Mouse (Mus musculus): ENCODE measurements around the gene Prkce.

Prkce gene

DNA sequence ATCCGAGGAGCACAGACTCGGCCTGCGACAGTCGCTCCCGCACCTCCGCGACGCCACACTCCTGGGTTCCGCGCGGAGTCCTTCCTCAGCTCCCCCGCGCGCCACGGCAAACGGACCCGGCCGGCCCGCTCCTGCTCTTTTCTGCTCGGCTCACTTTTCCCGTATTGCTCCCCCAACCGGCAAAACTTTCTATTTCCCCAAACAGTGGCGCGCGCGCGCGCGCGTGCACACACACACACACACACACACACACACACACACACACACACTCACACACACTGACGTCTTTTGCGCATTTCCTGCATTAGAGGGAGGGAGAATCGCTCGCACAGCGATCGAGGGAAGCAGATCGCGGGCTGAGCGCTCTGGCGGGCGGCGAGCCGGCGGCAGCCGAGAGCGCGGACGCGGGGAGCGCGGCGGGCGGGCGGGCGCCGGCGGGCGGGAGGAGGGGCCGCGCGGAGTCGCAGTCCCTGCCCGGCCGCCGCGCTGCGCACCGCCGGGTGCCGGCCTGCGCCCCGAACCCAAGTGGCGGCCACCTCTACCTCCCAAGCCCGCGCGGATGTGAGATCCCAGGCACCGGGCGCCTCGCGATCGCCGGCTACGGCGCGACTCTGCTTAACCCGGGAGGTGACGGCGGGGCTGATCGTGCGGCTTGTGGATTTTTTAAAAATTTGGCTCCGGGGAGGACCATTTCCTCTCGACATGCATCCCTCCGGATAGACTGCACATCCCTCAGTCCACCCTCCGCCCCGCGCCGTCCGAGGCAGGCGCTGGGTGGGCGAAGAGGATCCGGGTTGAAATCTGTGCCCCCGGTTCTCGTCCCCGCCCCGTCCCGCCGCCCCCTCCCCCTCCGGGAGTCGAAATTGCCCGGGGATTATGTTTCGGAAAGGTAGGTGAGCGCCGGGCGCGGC, at the start of gene Prkce:
TSS of gene Prkce (plus strand) at position 466 of the 911 bp plus-strand sequence.
- DNase-seq (ENCODE audit: low spot score): peak; percentile 74

DNA sequence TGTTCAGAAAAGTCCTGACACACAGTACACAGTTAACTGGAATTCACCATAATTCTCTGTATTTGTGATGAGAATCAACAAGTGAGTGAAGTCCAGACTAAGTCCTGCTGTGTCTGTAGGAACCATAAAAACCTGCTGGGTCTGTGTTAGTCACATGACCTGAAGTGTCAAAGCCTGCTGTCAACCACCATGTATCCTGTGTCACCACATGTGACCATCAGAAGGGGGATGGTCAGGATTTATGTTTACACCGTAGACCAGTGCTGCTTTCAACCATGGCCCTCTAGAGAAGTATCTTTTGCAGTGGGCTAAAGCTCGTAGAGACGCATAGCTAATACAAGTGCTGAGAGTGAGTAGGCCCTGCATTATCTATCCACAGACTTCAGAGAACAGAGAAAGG, 44.4 kb upstream of the Prkce start:
- no peak for DNase-seq (ENCODE audit: low spot score)

DNA sequence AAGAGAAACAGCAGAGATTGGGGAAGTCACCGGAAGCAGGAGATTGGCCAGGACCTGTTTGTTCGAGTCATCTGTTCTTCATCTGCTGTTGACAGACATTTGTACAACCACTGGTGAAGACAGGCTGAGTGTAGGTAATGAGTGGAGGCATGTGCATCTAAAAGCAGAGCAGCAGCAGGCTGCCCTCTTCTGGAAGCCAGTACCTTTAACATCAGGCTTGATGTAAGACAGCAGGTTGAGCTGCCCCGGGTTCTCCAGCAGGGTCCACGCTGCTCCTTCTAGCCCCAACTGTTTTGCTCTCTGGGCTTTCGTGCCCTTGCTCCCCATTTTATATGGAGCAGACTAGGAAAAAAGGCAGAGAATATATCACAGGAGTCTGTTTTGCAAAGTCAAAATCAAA, 41.7 kb upstream of the Prkce start:
- DNase-seq (ENCODE audit: low spot score): no peak

DNA sequence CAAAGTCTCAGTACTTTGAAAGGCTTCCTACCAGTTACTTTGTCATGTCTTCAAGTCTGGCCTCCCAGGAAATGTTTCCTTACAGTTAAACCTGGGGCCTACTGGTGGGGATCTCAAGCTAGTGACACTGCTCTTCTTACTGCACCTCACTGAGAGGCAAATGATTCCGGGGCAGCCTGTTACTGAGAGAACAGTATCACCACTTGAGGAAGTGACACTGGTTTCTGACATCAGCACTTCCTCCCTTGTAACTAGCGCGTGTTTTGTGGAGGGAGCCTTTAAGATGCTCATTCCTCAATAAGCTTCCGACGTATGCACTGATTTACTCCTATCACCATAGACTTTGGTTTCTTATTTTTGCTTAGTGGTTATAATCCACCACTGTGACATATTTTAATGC, 39.4 kb upstream of the Prkce start:
- DNase-seq (ENCODE audit: low spot score): no peak

DNA sequence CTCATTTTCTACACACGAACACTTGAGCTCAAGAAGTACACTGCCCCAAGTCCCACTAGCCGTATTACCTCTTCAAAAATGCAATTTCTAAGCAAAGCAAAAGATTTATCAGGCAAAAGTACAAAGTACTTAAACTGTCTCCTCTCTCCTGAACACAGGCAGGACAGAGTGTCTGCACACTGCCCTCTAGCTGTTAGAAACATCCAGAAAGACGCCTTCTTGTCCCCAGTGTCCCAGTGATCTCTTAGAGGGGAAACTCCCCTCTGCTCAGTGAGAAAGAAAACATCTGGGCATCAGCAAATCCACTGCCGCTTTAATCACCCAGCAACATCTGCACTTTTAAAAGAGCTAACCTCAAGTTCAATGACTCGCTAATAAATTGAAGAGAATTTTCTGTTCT, 35.1 kb upstream of the Prkce start:
- no peak for DNase-seq (ENCODE audit: low spot score)

DNA sequence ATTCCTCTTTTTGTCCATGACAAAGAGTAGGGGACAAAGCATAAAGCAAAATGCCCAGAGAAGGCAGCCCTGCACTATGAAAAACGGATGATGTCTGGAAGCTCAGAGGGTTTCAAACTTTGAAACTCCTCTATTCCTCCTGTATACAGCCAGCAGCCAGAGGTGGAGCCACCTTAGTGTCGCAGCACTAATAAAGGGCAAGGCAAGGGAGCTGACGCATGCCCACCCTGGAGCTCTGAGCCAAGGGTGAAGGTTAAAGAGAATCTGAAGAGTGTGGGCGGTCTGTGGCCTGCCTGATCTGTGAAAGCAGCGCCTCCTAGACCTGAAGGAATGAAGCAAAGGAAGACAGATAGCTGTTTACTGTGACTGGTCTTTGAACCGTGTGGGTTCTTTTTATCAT, 33.1 kb upstream of the Prkce start:
- DNase-seq (ENCODE audit: low spot score): no peak

DNA sequence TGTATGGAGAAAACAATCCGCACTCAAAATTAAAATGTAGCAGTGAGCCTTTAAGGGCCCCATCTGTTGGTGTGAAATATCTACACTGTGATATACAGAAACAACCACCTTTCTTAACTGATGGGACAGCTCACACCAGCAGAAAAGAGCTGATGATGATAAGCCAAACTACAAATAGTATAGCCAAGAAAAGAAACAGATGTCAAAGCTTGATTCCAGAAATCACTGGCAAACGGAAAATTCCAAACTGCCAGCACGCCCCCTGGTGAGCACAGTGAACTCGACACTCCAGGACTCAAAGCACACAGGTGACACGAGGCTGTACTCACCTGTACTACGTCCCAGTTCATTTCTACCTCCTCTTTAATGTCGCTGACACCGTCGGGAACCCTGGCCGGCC, 31.8 kb upstream of the Prkce start:
- DNase-seq (ENCODE audit: low spot score): no peak

DNA sequence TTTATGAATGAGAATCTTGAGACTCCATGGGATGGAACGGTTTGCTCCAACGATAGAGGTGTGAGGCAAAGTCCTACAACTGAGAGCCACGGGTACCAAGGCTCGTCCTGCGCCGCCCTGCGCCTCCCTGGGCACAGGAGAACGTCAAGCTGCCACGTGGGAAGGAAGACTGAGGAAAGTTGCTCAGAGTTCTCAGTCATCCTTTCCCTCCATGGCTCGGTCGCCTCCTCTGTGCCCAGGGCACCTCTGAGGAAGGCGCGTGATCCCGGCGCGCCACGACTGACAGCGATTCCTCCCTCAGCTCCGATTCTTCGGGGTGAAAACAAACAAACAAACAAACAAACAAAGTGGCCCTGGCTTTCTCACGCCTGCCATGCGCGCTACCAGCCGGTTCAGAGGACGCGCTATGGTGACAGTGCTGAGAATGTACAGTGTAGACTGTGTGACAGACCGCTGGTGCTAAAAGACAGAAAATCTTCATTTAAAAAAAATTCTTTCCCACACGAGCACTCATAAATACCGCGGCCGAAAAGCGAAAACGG, 23.0 kb upstream of the Prkce start:
- DNase-seq (ENCODE audit: low spot score): no peak

DNA sequence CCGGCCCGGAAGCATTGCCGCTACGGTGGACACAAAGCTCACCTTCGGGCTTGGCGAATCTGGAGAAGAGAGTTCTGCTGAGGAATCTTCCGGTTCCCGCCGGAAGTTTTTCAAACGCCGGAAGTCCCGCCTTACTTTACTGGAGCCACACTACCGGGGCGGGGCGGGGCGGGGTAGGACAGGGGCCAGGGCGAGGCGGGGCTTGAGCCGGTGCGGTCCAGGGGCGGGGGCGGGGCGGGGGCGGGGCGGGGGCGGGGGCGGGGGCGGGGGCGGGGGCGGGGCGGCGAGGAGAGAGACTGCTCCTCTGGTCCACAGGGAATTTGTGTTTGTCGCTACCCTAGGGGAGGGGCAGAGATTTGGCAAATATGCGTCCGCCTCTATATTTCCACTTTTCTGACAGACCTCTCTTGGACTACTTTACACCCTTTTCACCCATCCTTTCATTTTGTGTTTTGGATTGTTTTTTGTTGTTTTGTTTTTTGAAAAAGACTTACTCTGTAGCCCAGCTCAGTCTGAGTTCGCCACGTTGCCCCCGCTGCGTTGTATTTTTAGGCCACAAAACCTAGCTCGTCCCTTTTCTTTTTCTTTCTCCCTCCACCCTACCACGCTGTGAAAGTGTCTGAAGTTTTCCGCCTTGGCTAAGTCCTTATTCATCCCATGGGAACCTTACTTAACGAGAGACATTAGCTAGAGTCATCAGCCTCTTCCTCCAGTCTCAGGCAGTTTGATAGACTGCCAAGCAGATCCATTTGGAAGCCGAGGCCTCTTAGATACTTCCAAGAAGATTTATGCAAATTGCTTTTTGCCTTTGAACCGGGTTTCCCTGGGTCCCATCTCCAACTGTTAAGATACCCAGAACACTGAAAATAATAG, 22.3 kb upstream of the Prkce start, which contains the start of gene Srbd1:
TSS of gene Srbd1 (minus strand) at position 97 of the 873 bp plus-strand sequence.
- peak; percentile 88 for DNase-seq (ENCODE audit: low spot score)

DNA sequence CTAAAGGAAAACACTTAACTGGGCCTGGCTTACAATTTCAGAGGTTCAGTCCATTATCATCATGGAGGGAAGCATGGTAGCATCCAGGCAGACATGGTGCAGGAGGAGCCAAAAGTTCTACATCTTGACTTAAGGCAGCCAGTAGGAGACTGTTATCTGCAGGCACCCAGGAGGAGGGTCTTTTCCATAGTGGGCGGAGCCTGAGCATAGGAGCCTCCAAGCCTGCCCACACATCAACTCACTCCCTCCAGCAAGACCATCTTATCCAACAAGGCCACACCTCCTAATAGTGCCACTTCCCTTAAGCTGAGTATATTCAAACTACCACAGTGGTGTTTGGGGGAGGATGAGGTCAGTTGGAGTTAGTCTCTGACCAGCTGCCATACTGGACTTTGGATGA, 17.9 kb upstream of the Prkce start:
- DNase-seq (ENCODE audit: low spot score): no peak

DNA sequence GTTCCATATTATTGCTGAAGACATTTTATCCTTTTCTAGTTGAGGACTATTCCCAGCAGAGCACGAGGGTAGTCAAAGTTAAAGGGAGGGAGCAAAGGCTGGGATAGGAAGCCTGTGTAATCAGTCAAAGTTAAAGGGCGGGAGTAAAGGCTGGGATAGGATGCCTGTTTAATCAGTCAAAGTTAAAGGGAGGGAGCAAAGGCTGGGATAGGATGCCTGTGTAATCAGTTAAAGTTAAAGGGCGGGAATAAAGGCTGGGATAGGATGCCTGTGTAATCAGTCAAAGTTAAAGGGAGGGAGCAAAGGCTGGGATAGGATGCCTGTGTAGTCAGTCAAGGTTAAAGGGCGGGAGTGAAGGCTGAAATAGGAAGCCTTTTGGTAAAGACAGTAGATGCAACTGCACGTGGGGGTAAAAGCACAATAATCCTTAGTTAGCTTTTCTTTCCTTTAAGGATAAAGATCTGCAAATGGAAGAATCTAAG, 16.7 kb upstream of the Prkce start:
- peak; percentile 16 for DNase-seq (ENCODE audit: low spot score)

DNA sequence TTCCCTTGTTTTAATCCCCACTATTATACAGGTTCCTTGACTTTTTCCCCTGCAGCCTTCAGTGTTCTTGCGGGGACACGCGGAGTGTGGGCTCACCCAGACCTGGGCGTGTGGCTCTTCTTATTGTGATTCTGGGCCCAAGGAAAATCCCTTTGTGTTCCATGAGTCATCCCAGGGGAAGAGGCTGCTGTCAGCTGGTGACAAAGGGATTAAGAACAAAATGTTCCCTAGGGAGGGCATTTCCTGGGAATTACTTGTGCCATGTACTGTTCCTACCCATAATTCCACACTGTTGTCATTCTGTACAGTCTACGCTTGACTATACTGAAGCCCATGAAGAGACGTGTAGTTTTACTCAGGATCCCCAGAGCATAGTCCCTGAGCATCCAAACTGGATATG, 10.6 kb upstream of the Prkce start:
- no peak for DNase-seq (ENCODE audit: low spot score)

DNA sequence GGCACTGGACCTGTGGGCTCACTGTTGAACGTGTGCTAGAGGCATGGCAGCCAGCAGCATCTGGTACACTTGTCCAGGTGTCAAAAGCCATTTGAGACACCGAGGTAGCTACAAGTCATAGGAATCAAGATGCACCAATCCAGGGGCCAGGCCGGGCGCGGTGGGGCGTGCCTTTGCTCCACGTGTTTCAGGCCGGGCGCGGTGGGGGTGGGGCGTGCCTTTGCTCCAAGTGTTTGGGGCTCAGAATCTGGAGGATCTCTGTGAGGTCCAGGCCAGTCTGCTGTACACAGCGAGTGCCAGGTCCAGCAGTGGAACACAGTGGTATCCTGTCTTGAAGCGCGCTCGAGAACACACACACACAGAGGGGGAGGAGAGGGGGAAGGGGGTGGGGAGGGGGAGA, 4.9 kb upstream of the Prkce start:
- DNase-seq (ENCODE audit: low spot score): no peak

DNA sequence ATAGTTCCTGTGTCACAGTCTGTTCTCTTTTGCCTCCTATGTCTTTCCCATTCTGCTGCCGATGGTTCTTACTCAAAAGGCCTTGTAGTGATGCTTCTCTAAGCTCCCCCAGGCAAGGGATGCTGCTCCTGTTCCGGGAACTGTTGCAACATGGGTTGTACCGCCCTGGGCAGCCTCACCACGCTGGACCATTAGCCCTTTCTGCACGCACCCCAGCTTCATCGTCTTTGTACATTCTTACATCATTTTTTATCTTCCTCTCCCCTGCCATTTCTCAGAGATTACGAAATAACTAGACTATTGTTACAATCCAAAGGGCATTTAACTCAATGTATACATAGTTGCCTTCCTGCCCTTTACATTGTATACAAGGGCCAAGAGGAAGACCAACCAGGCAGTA, 3.2 kb upstream of the Prkce start:
- DNase-seq (ENCODE audit: low spot score): no peak

DNA sequence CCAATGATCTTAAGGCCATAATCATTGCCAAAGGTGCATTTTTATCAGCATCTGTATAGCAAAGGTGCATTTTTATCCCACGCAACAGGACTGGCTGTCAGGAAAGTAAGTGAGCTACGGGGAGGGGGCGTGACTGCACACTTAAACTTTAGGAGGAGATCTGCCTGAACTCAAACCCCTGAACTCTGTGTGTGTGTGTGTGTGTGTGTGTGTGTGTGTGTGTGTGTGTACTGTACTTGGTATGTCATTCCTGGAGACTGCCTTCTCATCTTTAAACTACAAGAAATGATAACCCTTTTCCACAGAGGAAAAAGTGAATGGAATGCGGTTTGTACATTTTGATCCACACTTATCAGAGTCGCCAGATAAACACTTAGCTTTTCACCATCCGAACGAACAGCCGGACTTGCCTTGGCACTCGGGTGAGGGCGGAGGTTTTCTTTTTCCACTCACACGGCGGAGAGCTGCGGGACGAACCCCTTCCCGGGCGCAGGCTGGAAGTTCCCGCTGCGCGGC, 1.5 kb upstream of the Prkce start:
- no peak for DNase-seq (ENCODE audit: low spot score)

DNA sequence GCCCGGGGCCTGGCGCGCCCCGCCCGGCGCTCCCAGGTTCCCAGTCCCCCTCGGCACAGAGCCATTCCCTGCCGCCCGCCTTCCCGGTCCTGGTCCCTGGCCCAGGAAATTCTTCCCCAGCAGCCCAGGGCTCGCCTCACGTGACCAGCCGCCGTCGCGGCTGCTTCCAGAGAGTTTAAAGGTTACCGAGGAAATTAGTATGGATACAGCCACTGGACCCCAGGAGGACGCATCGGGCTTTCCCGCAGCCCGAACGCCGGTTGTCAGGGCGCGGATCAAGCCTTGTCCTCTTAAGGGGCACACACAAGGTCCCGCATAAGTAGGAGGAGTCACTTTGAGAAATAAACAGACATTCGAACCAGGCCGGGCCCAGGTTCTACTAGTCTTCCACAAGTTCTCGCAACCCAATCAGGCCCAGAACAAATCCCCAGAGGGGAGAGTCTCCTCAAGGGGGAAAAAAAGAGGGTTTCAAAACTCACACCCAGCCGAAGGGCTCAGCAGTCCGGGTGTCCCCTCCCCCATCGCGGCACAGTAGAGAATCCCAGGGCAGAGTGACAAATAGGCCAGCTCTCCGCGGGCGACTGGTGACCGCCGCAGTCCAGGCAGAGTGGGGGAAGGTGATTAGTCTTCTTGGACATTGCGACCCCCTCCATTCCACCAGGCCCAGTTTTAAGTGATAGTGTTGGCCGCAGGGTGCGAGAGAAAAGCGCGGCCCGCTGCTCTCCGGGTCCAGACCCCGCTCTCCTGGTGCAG, 842 bp upstream of the Prkce start:
- peak; percentile 75 for DNase-seq (ENCODE audit: low spot score)

DNA sequence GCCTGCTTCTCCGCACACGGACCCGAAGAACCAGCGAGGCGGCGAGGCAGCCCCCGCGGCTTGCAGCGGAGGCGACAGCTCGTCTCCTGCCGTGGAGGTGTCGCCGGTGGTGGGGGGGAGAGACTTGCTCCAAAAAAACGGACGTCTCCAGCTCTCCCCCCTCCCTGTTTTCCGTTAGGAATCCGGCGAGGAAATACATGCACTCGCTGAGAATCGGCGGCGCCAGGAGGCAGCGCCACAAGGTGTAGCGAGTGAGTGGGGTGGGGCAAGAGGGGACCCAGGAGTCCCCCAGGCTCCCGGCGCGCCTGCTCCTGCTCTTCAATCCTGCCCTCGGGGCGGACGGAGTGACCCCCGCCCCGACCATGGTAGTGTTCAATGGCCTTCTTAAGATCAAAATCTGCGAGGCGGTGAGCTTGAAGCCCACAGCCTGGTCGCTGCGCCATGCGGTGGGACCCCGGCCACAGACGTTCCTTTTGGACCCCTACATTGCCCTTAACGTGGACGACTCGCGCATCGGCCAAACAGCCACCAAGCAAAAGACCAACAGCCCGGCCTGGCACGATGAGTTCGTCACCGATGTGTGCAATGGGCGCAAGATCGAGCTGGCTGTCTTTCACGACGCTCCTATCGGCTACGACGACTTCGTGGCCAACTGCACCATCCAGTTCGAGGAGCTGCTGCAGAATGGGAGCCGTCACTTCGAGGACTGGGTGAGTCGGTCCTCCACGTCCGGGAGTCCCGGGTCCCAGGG, 821 bp downstream of the Prkce start:
- DNase-seq (ENCODE audit: low spot score): peak; percentile 26

DNA sequence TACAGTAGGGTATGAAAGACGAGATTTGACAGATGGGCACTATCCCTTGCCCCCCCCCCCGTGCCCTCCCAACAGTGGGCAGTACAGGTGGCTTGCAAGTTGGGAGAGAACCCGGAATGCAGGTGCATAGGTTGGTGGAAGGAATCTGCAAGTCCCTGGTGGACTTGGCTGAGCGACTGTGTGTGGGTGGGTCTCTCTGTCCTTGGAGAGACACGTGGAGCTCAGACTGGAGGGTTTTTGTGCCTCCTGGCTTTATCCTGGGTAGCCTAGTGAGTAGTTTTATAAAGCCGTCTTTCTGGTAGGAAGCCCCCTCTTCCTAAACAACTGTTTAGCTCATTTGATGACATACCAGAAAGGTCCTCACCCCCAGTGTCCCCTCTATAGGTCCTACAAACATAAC, 1.5 kb downstream of the Prkce start:
- DNase-seq (ENCODE audit: low spot score): no peak

DNA sequence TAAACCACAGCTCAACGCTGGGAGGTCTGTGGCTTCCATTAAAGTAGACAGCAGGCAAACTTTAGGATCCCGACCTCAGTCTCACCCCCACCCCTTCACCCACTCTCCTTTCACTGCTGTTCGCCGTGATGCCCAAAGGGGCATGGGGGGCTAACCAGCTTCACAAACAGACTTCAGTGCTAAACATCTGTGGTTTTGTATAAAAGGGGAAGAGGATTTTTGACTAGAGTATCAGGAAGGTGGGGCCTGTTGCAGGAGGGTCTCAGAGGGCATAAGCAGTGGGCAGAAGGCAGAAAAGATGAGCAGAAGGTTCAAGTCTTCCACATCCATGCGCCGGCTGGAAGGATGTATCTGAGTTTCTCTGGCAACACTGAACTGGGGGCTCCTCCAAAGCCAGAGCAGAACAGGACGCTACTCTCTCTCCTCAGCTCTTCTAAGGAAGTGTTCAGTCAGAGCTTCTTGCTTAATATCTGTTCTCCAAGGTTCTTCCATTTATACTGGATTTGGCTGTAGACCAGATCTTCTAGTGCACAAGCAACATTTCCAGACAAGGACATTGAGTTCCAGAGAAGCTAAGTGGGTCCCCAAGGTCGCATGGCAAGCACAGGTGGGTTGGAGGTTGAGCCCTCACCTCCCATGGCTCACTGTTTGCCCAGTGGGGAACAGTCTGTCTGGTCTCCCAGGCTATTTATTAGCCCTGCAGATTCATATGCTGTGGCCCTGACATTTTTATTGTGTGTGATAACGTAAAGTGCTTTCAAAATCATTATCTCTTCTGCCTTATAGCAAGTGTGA, 2.8 kb downstream of the Prkce start:
- DNase-seq (ENCODE audit: low spot score): no peak

DNA sequence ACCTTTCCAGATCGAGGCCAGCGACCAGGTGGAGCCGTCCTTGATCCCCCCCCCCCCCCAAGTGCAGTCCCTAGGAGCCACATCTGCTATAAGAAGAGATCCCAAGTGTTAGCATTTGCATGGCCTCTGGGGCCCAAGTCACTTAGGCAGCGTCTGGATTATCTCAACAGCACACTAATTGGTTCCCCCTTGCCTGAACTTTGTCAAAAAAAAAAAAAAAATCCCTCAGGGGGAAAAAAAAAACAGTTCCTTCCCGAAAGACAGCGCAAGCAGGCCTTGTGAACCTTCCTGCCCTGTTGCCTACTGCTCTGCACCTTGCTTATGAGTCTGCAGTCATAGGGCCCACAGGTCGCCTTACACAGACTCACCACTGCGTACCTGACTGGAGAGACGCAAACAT, 7.9 kb downstream of the Prkce start:
- no peak for DNase-seq (ENCODE audit: low spot score)

Data from urinary bladder, postnatal 25 days (tissue).